Mouse (Mus musculus) pancreas, adult 10 weeks (tissue): Measurements from ENCODE around the gene Fam53a. TPM values are rescaled to one million over a fixed set of nuclear protein-coding genes. Genes with fewer than 3 reads are reported as not detected.

Experiments used
- polyA plus RNA-seq: library from polyadenylated mRNA; stranded (reverse); fragments of 350-450 nt; fragmentation: Illumina TruSeq; extraction: RNeasy Lipid Tissue Mini Kit (QIAGEN cat#74804); gene quantifications from one replicate; pipeline ENCODE4 v1.2.3, GENCODE M21; 2015; ENCODE audit warnings: low read depth, low replicate concordance; ENCODE audit not compliant: insufficient read depth

Fam53a gene
- 7.4 TPM for polyA plus RNA-seq

GRCm38 (mm10) chr5:33629301-33629987 lies at the start of gene Fam53a, which contains the start of gene Gm9903:
Gene Fam53a (minus strand): TSS chr5:33629635.
Gene Gm9903 (plus strand): TSS chr5:33629925.

DNA sequence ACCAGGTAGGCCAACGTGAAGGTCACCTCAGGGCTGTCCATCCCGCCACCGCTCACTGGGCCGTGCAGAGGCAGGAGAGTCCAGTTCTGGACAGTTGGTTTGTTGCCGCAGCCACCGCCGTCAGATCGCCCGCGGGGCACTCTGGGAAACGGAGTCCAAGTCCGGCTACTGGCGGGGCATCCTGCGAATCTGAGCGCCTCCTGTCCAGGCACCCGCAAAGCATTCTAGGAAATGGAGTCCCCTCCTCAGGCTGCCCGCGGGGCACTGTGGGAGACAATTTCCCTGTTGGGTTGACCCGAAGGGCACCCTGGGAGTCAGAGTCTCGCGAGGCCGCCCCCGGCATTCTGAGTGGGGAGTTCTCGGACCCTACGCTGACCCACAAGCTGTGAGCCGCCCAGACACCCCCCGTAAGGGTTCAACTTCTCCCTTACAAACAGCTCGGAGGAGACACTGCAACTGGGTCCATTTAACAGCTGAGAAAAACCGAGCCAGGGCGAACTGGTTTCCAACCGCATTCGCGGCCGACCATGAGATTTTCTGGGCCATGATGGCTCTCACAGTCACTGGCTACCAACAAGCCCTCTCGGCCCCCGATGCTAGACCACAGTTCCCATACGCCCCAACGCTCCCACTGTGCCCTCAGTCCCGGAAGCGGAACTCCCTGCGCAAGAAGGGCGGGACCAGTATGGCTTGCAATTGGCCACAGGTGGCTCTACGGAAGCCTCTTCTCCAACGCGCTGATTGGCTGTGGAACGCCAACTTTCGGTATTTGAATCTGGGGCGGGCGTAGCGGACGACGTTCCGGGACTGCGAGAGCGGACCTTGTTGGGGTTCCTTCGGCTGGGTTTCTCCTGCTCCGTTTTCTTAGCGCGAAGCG lies 28.6 kb upstream of the Fam53a start, which contains the start of the genes Tacc3 and Tmem129:
TSS of gene Tacc3 (plus strand) at position 342 of the 877 bp plus-strand sequence.
TSS of gene Tmem129 (minus strand) at position 630 of the 877 bp plus-strand sequence.

DNA sequence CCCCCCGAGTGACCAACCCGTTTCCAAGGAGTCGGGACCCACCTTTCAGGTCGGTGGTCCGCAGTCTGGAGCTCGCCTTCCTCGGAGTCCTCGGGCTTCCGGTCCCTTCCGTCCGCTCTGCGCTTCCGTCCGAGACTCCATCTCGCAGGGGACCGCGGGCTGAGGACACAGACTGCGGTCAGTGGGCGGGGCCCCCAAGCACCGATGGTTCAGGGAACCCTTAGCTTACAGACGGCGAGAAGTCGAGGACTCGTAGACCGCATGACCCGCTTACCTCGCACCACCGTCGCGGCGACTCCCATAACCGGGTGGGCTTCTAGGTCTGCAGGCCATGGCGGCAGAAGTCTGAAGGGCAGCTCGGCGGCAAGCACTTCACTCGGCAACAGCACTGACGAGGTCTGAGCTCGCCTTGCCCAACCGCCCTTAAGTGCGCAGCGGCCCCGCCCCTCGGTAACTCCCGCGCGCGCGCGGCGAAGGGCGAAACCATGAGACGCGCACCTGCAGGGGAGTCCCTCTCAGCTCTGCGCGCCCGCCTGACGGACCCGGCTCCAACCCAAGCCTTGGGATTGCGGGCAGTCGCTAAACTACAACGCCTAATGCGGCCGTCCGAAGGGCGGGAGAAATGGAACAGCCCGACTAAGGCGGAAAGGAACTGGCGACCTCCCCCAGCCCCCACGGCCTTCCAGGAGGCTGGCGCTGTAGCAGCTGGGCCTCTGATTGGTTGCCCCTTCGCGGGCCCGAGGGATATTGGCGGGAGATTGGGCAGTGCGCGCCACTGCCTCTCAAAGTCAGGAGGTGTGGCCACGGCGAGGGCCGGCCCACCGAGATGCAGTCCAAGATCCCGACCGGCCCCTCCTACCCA lies 22.7 kb upstream of the Fam53a start, which contains the start of gene Slbp:
TSS of gene Slbp (minus strand) at position 654 of the 862 bp plus-strand sequence.

Other genes starting within 250 kb of the Fam53a start
- gene Nkx1-1, start 195.7 kb downstream of the Fam53a start, polyA plus RNA-seq = not detected
- not detected for gene Gm9903, start 290 bp upstream of the Fam53a start, polyA plus RNA-seq
- gene Slbp, start 22.9 kb upstream of the Fam53a start, polyA plus RNA-seq = 4.9 TPM
- gene Tacc3, start 28.5 kb upstream of the Fam53a start, polyA plus RNA-seq = 0.50 TPM
- gene Tmem129, start 28.8 kb upstream of the Fam53a start, polyA plus RNA-seq = 5.3 TPM
- 16.0 TPM for gene Fgfr3, start 92.0 kb upstream of the Fam53a start, polyA plus RNA-seq
- 4.4 TPM for gene Letm1, start 153.2 kb upstream of the Fam53a start, polyA plus RNA-seq
- gene Nsd2, start 191.1 kb upstream of the Fam53a start, polyA plus RNA-seq = 9.8 TPM